Mouse (Mus musculus) liver, adult 2 months (tissue): Measurements from ENCODE around the gene Cdca4. TPM values are rescaled to one million over a fixed set of nuclear protein-coding genes. Genes with fewer than 3 reads are reported as not detected.

Source experiments
- DNase-seq: peaks from one replicate; pipeline ENCODE4 v3.0.0-alpha.2; 2011; ENCODE audit warnings: low read depth, low spot score; ENCODE audit errors: extremely low read depth
- H3K27ac ChIP-seq: fragments of 200-500 bp; replicated peaks from 2 replicates; pipeline ENCODE4 v1.5.1; 2012; ENCODE audit warnings: low read depth, mild to moderate bottlenecking, control low read depth, inconsistent platforms, low read length; ENCODE audit not compliant: insufficient read depth
- H3K27me3 ChIP-seq: fragments of 200-500 bp; 2 replicates; pipeline ENCODE4 v1.6.1; 2012; ENCODE audit warnings: mild to moderate bottlenecking, moderate library complexity, low read length, inconsistent platforms; ENCODE audit not compliant: control insufficient read depth, insufficient read depth
- H3K36me3 ChIP-seq: fragments of 200-500 bp; 2 replicates; pipeline ENCODE4 v1.6.1; 2012; ENCODE audit warnings: low read length, inconsistent platforms; ENCODE audit not compliant: control insufficient read depth, insufficient read depth
- H3K4me1 ChIP-seq: fragments of 200-500 bp; 2 replicates; pipeline ENCODE4 v1.6.1; 2011; ENCODE audit warnings: low read length; ENCODE audit not compliant: control insufficient read depth, insufficient read depth
- H3K4me3 ChIP-seq: fragments of 200-500 bp; 2 replicates; pipeline ENCODE4 v1.5.1; 2011; ENCODE audit warnings: low read depth, mild to moderate bottlenecking, control low read depth, low read length, moderate library complexity; ENCODE audit not compliant: insufficient read depth
- H3K79me2 ChIP-seq: fragments of 200-500 bp; 2 replicates; pipeline ENCODE4 v1.6.1; 2012; ENCODE audit warnings: inconsistent platforms, mild to moderate bottlenecking, low read length, moderate library complexity; ENCODE audit not compliant: control insufficient read depth, insufficient read depth
- H3K9ac ChIP-seq: fragments of 200-500 bp; 2 replicates; pipeline ENCODE4 v1.6.1; 2012; ENCODE audit warnings: low read depth, mild to moderate bottlenecking, control low read depth, inconsistent platforms, low read length
- CTCF ChIP-seq: fragments of 200-500 bp; IDR thresholded peaks from 2 replicates; pipeline ENCODE4 v1.5.1; 2011; ENCODE audit warnings: low read depth, low read length, control low read depth
- POLR2A ChIP-seq: fragments of 200-500 bp; IDR thresholded peaks from 2 replicates; pipeline ENCODE4 v1.6.1; 2011; ENCODE audit warnings: low read length, control low read depth; ENCODE audit not compliant: insufficient read depth; ENCODE audit errors: extremely low read depth
- WGBS: fragments of 180-500 bp; shearing (Covaris S2); methylation state at CpG from one replicate; pipeline ENCODE4 v1.1.7; 2018; 5-methylcytosine and 5-hydroxymethylcytosine counted together
- polyA plus RNA-seq: library from polyadenylated mRNA; depleted of rRNA; stranded (reverse); fragments of >200 nt; gene quantifications from 2 replicates; pipeline ENCODE4 v1.2.3, GENCODE M21; 2012; rRNA removed
- total RNA-seq: library from RNA; depleted of rRNA; stranded (reverse); fragments of >200 nt; gene quantifications from 2 replicates; pipeline ENCODE4 v1.2.3, GENCODE M21; 2014; rRNA removed

Gene Cdca4
- 3.5 and 4.0 TPM in 2 replicates for total RNA-seq
- polyA plus RNA-seq = 3.7 and 5.0 TPM in 2 replicates

GRCm38 (mm10) chr12:112829244-112829864 is at the start of gene Cdca4:
Gene Cdca4, minus strand, starts transcription at chr12:112829423.
- Histone ChIP-seq H3K4me3 (peak within 1 kb of the TSS; percentile 98), H3K27me3 (no peaks in the 10 kb centered on the region), H3K27ac (peak within 1 kb of the TSS; percentile 86), H3K36me3 (no peaks in the 10 kb centered on the region), H3K4me1 (peaks cover 10% of the 10 kb centered on the region), H3K9ac (peak within 1 kb of the TSS; percentile 96), H3K79me2 (peaks cover 12% of the 10 kb centered on the region; the same call in 1 of the 2 replicates)
- 2% methylated on average over 65 of the region's 72 CpGs for WGBS
- DNase-seq = peak; percentile 74
- TF ChIP-seq CTCF = no peak
- TF ChIP-seq POLR2A = peak; percentile 61; the same call in 1 of the 2 replicates

GRCm38 (mm10) chr12:112877607-112878020 is 48.4 kb upstream of the Cdca4 start:
- H3K27me3 ChIP-seq = 0 out of 2 replicates have a peak, but pooled peaks cover 8% of the 10 kb centered on the region
- no peak for DNase-seq
- no peaks in the 10 kb centered on the region for H3K36me3 ChIP-seq
- TF ChIP-seq POLR2A = no peak
- TF ChIP-seq CTCF = no peak
- no peak overlapping the region for H3K27ac ChIP-seq
- 6% methylated on average over 37 of the region's 37 CpGs for WGBS
- no peaks in the 10 kb centered on the region for H3K79me2 ChIP-seq
- no peaks in the 10 kb centered on the region for H3K4me1 ChIP-seq
- no peak overlapping the region for H3K9ac ChIP-seq
- no peak overlapping the region for H3K4me3 ChIP-seq

- Histone ChIP-seq H3K9ac (no peak overlapping the region), H3K36me3 (no peaks in the 10 kb centered on the region), H3K79me2 (no peaks in the 10 kb centered on the region), H3K4me1 (no peaks in the 10 kb centered on the region), H3K27me3 (0 out of 2 replicates have a peak, but pooled peaks cover 8% of the 10 kb centered on the region), H3K4me3 (no peak overlapping the region), H3K27ac (no peak overlapping the region)
- 10% methylated on average over 17 of the region's 17 CpGs for WGBS
- no peak for DNase-seq
- TF ChIP-seq POLR2A = no peak
- no peak for TF ChIP-seq CTCF
Observed at GRCm38 (mm10) chr12:112877073-112877576, 47.9 kb upstream of the Cdca4 start.

- DNase-seq = no peak
- peak overlapping the region; percentile 11; the same call in 1 of the 2 replicates for H3K4me3 ChIP-seq
- H3K79me2 ChIP-seq = no peaks in the 10 kb centered on the region
- H3K27me3 ChIP-seq = 0 out of 2 replicates have a peak, but pooled peaks cover 8% of the 10 kb centered on the region
- H3K4me1 ChIP-seq = no peaks in the 10 kb centered on the region
- no peak overlapping the region for H3K9ac ChIP-seq
- H3K36me3 ChIP-seq = no peaks in the 10 kb centered on the region
- TF ChIP-seq CTCF (no peak), POLR2A (no peak)
- H3K27ac ChIP-seq = no peak overlapping the region
- WGBS = 7% methylated on average over 28 of the region's 28 CpGs
Observed at GRCm38 (mm10) chr12:112876332-112877072, 47.3 kb upstream of the Cdca4 start.

GRCm38 (mm10) chr12:112875225-112876013 is 46.2 kb upstream of the Cdca4 start:
- H3K9ac ChIP-seq = no peak overlapping the region
- no peak overlapping the region for H3K27ac ChIP-seq
- H3K36me3 ChIP-seq = no peaks in the 10 kb centered on the region
- H3K27me3 ChIP-seq = 0 out of 2 replicates have a peak, but pooled peaks cover 8% of the 10 kb centered on the region
- TF ChIP-seq CTCF (peak; percentile 80), POLR2A (no peak)
- H3K4me1 ChIP-seq = no peaks in the 10 kb centered on the region
- WGBS = 28% methylated on average over 16 of the region's 16 CpGs
- no peak for DNase-seq
- H3K79me2 ChIP-seq = no peaks in the 10 kb centered on the region
- no peak overlapping the region for H3K4me3 ChIP-seq
